Mouse (Mus musculus) spleen, postnatal 10 days (tissue): Measurements from ENCODE around the gene Nus1.

ENCODE experiments used
- DNase-seq, 2 experiments: peaks; one replicate each; pipeline ENCODE4 v3.0.0; 2021 to 2022; ENCODE audit warnings: low spot score in 2 of 2

Nus1 gene

GRCm38 (mm10) chr10:52417998-52418860 is 882 bp downstream of the Nus1 start:
- DNase-seq = no peak

- DNase-seq = no peak
These were observed 1.6 kb downstream of the Nus1 start for GRCm38 (mm10) chr10:52418931-52419330.

GRCm38 (mm10) chr10:52419402-52419801 is 2.1 kb downstream of the Nus1 start:
- DNase-seq = no peak

- no peak for DNase-seq
These were observed 3.2 kb downstream of the Nus1 start for GRCm38 (mm10) chr10:52420526-52420925.

GRCm38 (mm10) chr10:52421716-52422115 is 4.4 kb downstream of the Nus1 start:
- DNase-seq = no peak

- peak in 1 of 2 experiments; percentile 28 for DNase-seq
These were observed 5.8 kb downstream of the Nus1 start for GRCm38 (mm10) chr10:52423097-52423496.

- no peak for DNase-seq
These were observed 9.1 kb downstream of the Nus1 start for GRCm38 (mm10) chr10:52426314-52426980.

GRCm38 (mm10) chr10:52427634-52428415 is 10.5 kb downstream of the Nus1 start:
- DNase-seq = no peak

GRCm38 (mm10) chr10:52430953-52431352 is 13.6 kb downstream of the Nus1 start:
- no peak for DNase-seq

GRCm38 (mm10) chr10:52434836-52435235 is 17.5 kb downstream of the Nus1 start:
- DNase-seq = no peak

GRCm38 (mm10) chr10:52460614-52461013 is 43.3 kb downstream of the Nus1 start:
- no peak for DNase-seq

GRCm38 (mm10) chr10:52463941-52464739 is 46.8 kb downstream of the Nus1 start:
- no peak for DNase-seq

GRCm38 (mm10) chr10:52471520-52471919 is 54.2 kb downstream of the Nus1 start:
- DNase-seq = no peak
